Mouse (Mus musculus) layer of hippocampus, postnatal 10 days (tissue): ENCODE results near the gene Fam43b. TPM values are rescaled to one million over a fixed set of nuclear protein-coding genes. Genes with fewer than 3 reads are reported as not detected.
"Not testable (repeated sequence)": the region's sequence is repeated elsewhere in the genome, so short reads cannot be mapped to it uniquely, and the experiment has no call there.

Experiments used
- DNase-seq, 2 experiments: peaks; one replicate each; pipeline ENCODE4 v3.0.0; 2021; ENCODE audit warnings: low spot score in 2 of 2
- long read RNA-seq: library from polyadenylated mRNA; stranded (forward); transcript quantifications from one replicate; pipeline ENCODE4 v2.0.0, GENCODE M21; 2023
- total RNA-seq, 2 experiments: library from RNA; stranded (reverse); gene quantifications; 2 replicates each; pipeline ENCODE4 v1.2.3; 2021

Gene Fam43b
- total RNA-seq = 10 to 100 TPM; 29.3 to 33.8 TPM
- long read RNA-seq, transcript Fam43b-201 (1 exons, 2,437 nt) = major isoform, 38 of 38 reads
- long read RNA-seq, partial matches to known transcripts = 0 of 38 reads
- long read RNA-seq, other reads (novel, unspliced or antisense) = 0 of 38 reads

DNA sequence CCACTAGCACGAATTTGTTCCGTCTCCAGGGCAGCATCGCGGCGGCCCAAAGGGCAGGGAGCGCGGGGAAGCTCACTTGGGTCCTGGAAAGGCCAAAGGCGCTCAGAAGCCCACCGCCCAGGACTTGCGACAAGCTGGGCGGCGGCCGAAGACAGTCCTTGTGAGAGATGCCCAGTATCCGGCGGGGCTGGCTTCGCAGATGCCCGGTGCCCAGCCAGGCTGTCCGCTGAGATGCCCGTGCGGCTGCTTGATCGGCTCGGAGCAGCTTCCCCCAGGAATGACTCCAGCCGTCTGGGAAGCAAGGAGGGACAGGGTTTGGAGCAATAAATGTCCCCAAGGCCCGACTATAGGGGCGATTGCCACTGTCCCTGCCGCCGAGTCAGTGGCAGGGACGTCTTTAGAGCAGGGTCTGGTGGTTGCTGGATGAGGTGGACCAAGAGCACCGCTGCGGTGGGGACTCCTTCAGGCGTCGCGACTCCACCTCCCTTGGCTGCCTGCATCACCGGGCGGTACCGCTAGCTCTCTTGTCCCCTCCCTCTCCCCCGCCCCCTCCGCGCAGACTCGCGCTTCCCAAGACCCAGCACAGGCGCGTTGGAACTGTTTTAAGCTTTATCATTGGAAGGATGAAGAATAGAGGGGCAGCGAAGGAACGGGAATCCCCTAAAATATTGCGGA lies at the start of gene Fam43b:
Fam43b (minus strand) TSS at position 558 of the 675 bp plus-strand sequence.
- peak; percentile 61 to 72 for DNase-seq

DNA sequence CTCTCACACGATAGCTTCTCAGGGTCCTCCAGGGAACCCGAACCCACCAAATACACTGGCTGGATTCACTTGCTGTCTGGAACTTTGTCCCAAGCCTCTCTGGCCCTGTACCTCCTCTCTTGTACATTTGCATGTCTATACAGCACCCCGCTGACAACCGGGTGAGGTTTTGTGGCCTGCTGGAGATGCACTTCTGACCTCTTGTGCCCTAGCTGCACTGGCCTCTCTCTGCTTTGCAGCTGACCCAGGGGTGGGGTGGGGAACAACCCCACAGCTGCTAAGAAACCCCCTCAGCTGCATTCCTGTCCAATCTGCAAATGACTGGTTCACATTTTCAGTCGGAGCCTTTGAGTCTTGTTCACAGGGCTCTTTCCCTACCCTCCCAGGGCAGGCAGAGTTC lies 48.6 kb upstream of the Fam43b start:
- no peak for DNase-seq

DNA sequence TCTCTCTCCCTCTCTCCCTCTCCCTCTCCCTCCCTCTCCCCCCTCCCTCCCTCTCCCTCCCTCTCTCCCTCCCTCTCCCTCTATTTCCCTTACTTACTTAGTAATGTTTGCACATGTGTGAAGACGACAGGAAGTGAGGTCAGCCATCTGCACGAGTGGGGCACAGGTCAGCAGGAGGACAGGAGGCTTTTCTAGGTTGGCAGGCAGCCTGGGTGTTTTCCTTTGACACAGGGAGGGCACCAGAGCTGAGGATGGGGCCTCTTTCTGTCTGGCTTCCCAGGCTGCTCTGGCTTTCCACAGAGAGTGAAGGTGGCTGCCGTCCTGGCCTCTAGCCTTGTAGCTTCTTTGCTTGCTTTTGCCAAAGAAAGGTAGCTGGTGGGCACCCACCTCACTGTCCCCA lies 43.7 kb upstream of the Fam43b start:
- DNase-seq = no peak

DNA sequence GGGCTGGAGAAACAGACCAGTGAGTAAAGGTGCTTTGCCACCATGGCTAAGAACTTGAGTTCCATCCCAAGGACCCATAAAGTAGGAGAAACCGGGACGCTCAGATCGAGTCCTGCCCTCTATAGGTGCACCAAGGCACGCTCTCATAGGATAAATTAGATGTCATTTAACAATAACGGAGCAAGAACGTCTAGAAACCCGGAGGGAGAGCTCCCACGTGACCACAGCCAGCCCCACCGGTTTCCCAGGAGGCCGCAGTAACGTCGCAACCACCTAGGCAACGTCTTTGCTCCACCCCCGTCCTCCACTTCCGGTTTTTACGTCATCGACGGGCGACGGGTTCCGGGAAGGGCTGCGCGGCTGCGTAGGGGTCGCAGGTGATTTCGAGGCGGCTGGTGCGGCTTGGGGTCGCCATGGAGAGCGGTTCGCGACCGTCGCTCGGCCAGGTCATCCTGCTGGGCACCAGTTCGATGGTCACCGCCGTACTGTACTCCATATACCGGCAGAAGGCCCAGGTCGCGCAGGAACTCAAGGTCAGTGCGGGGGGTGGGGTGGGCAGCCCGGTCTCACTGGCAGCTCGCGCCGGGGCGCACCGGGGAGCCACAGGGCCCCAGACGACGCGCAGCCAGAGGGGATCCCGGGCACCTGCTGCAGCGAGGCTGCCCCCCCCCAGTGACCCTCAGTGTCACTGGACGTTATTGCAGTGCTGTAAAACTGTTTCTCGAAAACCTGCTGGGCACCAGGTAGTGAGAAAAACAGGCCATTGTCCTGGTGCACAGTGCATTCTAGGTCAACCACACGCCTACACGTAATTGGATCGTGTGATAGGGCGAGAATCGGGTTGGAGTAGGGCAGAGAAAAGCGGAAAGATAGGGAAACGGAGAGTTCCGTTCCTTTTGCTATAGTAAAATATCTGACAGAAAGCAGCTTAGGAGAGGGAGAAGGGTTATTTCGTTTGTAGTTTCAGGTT lies 38.3 kb upstream of the Fam43b start, which contains the start of gene Mul1:
Mul1 (plus strand) TSS at position 325 of the 970 bp plus-strand sequence.
- DNase-seq = peak; percentile 96 to 97

DNA sequence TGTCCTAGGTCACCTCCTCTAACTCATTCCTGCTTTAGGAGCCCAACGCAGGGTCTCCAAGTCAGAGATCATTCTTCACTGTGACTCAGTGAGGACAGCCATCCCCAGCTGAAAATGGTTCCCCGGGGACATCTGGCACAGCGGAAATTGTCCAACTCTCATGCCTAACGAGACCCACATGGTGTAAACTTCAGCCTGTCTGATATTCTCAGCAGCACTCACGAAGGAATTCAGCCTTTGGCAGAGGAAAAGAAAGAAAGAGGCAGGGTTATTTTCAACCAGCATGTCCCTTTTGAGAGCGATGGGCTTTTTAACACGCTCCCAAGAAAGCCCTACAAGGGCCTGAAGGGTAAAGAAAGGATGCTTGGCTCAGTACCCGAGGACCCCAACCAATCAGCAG lies 35.0 kb upstream of the Fam43b start:
- DNase-seq = no peak

DNA sequence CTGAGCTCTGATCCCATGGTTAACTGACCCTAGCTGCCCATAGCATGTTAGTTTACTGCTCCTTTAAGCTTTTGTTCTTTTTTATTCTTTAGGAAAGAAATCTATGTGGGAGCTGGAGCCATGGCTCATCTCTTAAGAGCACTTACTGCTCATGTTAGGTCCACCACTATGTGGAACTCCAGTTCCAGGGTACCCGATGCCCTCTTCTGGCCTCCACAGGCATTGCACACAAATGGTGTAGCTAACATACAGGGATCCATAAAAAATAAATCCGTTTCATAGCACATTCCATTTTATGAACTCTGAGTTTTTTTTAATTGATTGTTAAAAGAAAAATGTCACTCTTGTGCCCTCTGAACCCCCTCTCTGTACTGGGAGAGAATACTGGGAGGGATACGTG lies 33.5 kb upstream of the Fam43b start:
- peak; percentile 63 to 66 for DNase-seq

DNA sequence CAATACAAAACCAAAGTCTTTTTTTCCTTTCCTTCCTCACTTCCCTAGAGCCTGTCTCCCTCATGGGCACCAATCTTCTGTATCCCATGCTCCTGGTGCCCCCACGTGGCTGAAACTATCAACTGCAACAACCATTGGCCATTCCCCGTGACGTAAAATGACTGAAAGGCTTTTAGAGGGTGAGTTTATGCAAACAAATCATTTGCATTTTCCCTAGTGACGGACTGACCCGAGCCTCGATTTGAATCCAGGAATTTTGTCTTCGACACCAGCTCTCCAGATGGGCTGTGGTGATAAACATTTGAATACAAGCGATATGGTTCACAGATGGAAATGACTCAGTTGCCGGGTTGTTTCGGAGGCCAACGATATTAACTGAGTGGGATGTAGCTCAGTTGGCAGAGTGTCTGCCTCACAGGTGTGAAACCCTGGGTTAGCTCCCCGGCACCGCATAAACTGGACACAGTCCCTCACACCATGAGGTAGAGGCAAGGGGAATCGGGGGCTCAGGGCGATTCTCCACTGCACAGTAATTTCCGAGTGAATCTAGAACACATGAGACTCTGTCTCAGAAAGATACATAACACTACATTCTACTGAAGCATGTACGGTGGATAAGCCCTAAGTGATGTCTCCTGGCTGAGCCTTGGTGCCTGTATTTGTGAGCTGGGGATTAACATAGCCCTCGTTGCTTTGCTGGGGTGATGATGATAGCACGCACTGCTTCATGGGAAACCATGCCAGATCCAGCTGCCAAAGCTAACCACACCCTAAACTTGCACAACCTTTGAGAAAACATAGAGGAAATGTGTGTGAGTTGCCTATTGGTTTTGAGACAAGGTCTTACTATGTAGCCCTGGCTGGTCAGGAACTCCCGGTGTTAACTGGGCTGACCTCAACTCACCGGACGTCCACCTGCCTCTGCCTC lies 30.7 kb upstream of the Fam43b start:
- DNase-seq = peak; percentile 96 to 97

DNA sequence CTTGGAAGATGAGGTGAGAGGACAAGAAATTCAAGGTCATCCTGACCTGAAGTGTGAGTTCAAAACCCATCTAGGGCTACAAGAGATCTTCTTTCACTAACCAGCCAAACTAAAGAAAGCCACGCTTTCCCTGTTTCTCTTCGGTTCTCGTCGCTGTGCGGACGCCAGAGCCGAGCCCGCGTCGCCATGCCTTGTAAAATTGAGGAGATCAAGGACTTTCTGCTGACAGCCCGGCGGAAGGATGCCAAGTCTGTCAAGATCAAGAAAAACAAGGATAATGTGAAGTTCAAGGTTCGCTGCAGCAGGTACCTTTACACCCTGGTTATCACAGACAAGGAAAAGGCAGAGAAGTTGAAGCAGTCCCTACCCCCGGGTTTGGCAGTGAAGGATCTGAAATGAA lies 29.3 kb upstream of the Fam43b start:
- DNase-seq = not testable (repeated sequence)

DNA sequence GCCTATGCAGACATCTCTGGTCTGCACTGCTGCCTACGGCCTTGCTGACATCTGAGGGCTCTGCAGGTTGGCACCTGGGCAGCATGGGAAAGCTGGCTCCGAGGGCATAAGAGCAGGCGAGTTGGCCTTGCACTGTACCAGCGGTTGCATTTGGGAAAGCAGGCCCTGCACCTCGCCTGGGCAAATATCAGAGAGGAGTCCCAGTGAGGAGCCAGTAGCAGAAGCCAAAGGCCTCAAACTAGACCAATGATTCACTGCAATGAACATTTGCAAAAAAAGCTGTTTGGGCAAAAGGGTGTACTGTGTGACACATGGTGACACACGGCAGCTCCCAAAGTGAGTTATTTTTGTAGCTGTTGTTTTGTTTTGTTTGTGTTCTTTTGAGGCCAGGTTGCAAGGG lies 28.7 kb upstream of the Fam43b start:
- DNase-seq = no peak

DNA sequence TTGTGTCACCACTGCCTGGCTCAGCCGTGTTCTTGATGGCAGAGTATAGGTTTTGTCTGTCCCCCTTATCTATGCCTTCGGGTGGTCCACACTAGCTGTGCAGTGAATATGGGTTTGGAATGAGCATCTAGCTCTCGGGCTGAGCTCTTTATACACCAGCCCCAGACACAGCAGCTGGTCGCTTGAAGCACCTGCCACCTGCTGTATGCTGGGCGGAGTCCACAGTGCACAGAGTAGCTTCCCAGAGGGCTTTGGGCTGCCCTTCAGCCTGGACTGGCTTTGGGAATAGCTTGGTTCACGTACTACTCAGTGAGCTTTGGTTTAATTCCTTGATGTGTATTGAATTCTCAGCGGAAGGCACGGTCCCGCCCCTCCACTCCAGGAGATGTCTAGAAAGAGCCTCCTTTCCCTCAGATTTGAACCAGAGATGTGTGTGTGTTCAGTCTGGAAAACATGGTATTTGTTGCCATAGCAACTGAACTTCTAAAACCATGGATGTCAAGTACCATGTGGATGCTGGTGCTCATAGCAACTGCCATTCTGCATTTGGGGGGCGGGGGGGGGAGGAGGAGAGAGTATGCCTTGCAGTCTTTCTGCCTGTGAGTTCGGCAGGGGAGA lies 22.1 kb upstream of the Fam43b start:
- no peak for DNase-seq

DNA sequence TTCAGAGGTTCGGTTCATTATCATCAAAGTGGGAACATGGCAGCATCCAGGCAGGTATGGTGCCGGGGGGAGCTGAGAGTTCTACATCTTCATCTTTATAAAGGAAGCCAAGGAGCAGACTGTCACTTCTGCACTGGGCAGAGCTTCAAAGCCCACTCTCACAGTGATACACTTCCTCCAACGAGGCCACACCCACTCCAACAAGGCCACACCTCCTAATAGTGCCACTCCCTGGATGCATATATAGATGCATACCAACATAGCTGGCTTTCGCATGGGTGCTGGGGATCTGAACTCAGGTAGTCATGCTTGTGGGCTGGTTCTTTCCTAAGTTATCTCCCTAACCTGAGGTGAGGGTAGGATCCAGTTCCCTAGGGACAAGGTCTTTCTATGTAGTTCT lies 21.6 kb upstream of the Fam43b start:
- no peak for DNase-seq

DNA sequence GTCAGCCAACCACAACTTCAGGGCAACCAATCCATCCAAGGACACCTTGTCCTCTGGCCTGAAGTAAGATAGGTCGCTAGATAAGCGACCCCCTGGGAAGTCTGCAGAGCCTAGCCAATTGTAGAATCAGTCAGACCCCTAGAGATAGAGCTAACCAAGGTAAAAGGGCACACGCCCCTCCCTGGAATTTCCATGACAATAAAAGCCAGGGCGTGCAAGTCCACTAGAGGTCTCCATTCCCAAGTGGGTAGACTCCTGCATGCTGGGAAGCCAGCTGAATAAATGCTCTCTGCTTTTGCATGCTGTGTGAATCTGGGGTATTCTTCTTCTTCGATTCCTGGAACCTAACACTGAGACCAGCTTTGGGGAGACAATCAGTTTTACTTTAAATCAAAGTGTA lies 20.1 kb upstream of the Fam43b start:
- DNase-seq = no peak

DNA sequence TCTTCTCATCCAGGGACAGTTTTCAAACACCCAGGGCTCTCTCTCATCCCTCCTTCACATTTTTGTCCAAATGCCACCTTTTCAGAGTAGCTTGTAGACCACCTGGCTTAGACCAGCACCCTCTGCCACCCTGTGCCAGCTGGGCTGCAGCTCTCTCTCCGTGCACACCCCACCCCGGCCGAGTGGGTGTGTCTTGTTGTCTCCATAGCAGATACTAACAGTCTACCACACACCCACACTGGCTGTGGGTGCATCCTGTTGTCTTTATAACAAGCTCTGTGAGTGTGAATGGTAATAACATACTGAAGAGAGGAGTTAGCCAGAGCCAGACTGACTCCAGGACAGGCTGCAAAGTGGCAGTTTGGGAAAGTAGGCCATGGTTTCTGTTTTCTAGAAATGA lies 19.7 kb upstream of the Fam43b start:
- no peak for DNase-seq

DNA sequence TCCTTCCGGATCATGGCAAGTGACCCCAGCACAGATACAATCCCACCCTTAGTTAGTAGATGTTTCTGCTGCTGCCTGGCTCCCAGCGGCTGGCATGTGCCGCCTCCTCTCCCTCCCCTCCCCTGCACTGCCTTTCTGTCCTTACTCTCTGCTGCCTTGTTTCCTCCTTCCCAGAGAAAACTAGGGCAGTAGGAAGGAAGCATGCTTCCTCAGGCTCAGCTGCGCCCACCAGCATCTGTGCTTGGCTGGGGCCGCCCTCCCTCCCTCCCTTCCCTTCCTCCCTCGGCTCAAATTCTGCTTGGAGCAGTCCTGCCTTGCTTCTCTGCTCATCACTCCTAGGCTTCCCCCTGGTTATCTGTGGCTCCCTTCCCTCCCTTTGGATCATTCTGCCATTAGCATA lies 18.4 kb upstream of the Fam43b start:
- DNase-seq = peak; percentile 28 to 44

DNA sequence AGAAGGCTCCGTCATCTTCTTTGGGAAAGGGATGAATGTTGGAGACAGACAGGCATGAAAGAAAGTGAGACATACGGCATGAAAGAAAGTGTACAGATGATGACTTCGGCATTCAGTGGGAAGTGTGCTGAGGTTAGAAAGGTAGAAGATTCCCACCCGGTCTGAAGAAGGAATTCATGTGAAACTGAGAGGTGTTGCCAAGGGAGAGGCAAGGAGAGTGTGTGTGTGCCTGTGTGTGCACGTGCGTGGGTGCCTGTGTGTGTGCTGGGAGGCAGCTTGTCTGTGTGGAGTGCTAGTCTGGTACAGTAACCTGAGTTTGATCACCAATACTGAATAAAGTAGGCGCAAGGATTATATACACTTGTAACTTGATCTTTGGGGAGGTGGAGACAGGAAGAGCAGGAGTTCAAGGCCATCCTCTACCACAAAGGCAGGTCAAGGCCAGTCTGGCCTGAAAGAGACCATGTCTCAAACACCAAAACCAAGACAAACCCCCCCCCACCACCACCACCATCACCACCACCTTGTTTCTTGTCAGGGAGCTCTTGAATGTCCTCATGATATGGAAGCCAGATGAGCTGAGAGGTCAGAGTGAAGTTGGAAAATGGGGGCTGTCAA lies 15.3 kb upstream of the Fam43b start:
- DNase-seq = no peak

DNA sequence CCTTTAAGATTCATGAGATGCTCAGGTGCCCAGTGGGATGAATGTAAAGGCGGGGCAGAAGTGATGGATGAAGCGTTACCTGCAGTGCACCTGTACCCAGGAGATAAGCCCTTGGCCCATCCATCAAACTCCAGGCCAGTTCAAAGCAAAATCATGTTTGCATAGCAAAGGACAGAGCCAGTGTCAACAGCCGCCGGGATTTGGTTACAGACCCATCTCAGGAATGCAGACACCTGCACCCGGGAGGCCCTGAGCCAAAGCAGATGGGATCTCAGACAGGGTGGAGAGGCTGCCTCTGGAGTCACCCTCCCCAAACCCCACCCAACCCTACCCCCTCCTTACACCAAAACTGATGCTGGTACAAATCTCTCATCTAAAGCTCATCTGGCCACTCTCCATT lies 14.7 kb upstream of the Fam43b start:
- DNase-seq = no peak

DNA sequence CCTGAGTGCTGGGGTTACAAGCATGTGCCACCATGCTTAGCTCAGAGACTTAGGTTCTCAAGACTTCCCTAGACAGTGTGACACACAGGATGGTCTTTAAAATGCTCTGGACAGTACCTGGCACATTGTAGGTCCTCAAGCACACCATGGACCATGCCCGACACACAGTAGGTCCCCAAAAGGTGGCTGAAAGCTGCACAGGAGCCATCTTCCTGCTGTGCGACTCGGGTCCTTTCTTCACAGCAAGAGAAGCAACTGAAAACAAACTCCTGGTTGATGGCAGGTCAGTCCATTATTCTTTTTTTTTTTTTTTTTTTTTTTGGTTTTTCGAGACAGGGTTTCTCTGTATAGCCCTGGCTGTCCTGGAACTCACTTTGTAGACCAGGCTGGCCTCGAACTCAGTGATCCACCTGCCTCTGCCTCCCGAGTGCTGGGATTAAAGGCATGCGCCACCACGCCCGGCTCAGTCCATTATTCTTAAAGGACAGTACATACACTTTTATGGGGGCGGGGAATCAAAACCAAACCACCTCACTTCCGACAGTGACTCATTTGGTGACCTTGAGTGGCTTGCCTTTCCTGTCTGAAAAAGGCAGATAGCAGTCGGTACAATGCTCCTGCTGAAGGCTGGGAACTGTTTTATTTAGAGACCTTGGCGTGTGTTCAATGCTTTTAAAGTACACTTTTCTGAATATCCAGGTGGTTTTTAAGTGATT lies 11.3 kb upstream of the Fam43b start:
- no peak for DNase-seq

DNA sequence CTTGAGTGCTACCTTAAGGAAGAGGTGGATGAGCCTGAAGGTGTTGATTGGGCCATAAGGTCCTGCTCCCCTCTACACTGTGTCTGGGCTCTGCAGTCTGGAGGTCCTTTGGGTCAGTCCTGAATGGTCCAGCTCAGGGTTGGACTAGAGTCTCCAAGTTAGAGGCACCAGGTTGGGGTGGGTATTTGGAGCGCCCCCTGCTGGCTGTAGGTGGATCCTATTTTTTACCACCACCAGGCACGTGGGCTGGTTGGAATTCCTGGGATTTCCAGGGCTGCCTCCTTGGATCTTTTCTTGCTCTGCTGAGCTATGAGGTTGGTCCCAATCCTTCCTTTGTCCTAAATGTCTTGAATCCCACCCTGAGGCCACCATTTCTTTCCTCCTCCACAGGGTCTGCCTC lies 8.5 kb upstream of the Fam43b start:
- peak in 1 of 2 experiments; percentile 14 for DNase-seq

DNA sequence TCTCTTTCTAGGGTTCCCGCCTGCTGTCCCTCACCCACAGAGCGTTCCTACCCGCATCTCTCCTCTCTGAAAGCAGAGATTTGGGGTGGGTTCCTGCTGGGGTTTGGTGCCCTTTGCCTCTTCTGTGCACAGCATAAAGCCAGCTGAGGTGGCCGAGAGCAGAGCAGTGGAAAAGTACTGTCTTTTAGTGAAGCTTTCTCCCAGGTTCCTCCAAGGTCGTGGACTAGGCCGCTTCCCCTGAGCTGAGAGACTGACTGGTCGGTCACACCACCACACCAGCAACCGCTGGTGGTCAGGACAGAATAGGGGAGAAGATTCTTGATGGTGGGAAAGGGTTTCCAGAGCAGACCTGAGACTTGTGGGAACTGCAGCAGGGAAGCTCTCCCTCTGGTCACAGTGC lies 383 bp upstream of the Fam43b start:
- DNase-seq = no peak
